Mouse (Mus musculus): Measurements from ENCODE around the gene Cdx2. TPM values are rescaled to one million over a fixed set of nuclear protein-coding genes. Genes with fewer than 3 reads are reported as not detected.
A peak's percentile ranks its signal among the peaks of the same experiment; 100 is the strongest.

The Cdx2 gene
- total RNA-seq (2021) = not detected
- long read RNA-seq, experiment 1 = 0 reads
- long read RNA-seq, experiment 2 = 0 reads

DNA sequence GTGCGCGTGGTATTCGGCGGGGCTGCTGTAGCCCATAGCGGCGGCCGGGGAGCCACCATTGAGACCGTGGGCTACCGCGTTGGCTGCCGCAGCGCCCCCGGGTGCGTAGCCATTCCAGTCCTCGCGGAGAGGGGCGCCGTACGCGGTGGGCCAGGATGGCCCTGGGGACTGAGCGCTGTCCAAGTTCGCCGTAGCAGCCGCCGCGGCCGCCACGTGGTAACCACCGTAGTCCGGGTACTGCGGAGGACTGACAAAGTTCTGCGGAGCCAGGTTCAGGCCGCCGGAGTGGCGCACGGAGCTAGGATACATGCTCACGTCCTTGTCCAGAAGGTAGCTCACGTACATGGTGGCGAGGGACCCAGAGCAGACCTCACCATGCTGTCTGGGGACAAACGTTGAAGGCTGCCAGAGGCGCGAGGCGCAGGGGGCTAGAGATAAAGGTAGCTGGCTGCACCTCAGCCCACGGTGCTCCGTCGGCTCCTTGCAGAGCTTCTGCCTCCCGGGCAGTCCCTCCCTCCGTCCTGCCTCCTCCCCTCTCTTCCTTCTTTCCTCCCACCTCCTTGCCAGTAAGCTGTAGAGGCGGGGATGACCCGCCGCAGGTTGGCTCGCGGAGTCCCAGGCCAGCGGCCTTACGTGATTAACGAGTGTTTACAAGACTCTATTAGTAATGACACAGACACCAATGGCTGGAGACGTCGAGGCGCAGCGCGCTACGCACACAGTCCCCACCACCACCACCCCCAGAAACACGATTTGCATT lies at the start of gene Cdx2:
TSS of gene Cdx2 (minus strand) at position 633 of the 760 bp plus-strand sequence.
- DNase-seq (ENCODE audit: low spot score in 2 of 2) = no peak

DNA sequence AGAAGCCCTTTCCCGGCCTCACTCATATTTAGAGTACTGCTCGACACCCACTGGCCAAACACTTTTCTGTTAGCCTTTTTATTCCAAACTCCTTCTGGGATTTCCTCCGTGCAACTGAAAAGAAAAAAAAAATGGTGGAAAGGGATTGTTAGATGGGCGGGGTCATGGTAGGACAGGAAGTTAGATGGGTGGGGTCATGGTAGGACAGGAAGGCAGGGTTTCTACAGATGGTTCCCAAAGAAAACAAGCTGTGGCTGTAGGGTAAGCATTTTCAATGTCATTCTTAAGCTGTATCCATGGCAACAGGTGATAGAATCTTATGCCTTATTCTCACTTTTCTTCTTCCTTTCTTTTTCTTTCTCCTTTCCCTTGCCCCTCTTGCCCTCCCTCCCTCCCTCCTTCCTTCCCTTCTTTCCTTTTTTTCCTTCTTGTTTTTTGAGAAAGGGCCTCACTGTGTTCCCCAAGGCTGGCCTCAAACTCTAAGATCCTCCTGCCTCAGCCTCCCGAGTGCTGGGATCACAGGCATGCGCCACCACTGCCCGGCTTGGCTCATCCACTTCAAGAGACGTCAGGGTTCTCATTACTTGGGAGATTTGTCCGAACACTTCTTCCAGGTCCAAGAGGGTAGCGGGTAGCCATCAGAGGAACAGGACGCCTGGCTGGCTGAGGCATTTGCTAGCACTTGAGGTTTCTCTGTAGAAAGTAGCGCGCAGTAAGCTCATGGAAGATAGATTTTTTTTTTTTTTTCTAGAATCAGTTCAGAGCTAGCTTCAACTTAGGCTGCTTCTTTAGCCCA lies 49.4 kb upstream of the Cdx2 start:
- DNase-seq (ENCODE audit: low spot score in 2 of 2) = no peak

DNA sequence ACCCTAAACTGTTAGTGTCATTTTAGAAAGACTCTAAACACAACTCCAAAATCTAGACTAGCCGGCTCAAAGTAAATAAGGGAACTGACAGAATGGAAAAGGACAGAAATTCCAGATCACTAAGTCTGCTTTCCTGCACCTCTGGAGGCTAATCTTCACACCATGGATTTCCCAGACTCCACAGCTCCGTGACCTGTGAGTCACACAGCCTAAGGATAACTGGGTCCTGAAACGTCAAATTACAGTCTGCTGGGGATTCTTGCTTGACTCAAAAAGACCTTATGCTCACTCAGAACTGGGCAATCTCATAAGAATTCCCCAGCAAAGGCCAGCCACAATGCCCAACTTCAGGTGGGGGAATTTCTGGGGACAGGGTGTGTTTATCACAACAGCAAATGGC lies 48.7 kb upstream of the Cdx2 start:
- no peak for DNase-seq (ENCODE audit: low spot score in 2 of 2)

DNA sequence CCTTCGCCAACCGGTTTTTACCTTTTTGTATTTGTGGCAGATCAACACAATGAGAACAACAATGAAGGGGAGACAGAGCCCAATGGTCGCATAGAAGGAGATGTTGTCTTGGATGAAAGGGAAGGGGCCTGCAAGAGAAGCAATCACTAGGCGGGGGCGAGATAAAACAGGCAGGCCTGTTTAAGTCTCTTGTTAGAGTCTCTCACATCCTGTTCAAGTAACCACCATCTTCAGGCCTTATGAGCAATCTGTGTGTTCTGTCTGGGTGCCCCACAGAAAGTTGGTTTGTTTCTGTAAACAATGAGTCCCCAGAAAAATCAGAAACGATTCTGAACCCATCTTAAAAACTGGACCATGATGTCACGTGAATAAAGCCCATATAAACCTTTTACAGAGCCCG lies 47.9 kb upstream of the Cdx2 start:
- no peak for DNase-seq (ENCODE audit: low spot score in 2 of 2)

DNA sequence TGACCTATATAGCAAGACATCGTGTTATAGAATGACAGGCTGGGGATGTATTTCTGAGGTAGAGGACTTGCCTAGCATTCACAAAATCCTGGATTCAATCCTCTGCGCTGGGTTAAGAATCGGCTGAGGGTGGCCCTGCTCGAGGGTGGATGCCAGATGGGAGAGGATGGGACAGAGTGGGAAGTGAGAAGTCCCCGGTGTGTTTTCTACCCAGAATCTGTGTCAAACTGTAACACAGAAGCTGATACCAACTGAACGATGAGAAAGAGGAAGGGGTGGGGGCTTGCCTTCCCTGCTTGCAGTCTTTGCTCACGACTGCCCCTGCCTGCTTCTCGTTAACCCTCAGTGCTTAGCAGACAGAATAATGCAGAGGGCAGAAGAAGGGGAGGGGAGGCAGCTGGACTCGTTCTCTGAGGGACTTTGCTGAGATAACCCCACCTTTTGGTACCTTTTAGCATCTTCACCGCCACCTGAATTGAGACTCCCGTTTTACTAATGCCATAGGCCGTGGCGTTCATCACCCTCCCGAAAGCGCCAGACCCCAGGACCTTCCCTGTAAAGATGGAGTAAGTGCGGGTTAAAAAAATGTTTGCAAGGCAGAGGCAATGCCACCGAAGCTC lies 47.2 kb upstream of the Cdx2 start:
- no peak for DNase-seq (ENCODE audit: low spot score in 2 of 2)

DNA sequence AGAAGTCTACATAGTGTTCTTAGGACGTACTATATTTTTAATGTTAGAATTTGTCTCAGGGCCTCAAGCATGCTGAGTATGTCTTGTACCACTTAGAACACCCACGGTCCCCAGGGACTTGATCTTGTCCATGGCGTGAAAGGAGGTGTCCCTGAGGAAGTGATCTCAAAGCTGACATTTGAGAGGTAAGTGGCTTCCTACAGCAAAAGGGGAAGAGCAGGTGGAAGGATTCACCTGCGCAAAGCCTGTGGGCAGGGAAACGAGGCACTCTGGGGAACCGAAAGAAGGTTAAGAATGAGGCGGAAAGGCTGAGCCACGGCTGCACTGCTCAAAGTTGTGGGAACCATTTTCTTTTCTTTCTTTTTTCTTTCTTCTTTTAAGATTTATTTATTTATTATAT lies 44.9 kb upstream of the Cdx2 start:
- DNase-seq (ENCODE audit: low spot score in 2 of 2) = no peak

DNA sequence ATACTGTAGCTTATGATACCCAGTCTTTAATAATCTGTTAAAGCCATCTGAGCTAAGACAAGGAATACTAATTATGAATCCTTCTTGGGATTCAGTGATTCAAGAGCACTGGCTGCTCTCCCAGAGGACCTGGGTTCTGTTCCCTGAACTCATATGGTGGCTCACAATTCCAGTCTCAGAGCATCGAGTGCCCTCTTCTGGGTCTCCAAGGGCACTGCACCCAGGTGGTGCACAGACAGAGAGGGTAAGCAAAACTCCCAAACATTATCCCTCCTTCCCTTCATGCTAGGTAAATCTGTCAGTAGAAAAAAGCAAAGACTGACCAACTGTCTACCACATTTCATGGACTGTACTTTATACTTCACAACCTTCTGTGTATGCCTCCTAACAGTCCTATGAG lies 38.9 kb upstream of the Cdx2 start:
- no peak for DNase-seq (ENCODE audit: low spot score in 2 of 2)

DNA sequence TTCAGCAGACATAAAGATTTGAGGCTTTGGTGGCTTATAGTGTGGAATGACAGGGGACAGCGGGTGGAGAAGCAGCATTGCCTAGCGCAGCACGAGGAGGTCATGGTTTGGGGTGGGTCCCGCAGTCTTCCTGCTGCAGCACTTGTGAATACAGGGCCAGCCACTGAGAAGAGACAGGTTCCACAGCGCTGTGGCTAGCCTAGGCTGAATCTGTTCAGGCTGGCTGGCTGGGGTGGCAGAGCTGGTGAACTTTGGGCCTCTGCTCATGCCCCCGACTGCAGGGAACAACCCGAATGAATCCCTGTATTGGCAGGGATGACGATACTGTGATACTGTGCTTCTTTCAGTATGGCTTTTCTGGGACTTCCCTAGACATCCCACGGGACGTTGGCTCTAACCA lies 36.8 kb upstream of the Cdx2 start:
- DNase-seq (ENCODE audit: low spot score in 2 of 2) = no peak

DNA sequence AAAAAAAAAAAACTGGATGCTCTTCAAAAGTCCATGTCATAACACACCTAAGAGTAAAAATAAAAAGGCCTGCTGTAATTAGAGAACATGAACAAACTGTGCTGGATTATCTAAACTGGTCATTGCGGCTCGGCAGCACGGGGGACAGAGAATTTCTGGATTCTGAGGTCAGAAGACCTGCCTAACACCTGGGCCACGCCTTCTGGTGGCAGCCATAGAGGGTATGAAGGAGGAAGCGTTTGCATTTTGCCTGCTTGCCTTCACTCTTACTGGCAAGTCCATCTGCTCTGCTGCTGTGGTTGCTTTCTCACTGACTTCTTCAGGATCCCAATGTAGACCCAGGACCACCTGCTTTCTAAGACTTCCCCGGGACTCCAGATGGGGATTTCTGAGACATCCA lies 35.8 kb upstream of the Cdx2 start:
- DNase-seq (ENCODE audit: low spot score in 2 of 2) = no peak

DNA sequence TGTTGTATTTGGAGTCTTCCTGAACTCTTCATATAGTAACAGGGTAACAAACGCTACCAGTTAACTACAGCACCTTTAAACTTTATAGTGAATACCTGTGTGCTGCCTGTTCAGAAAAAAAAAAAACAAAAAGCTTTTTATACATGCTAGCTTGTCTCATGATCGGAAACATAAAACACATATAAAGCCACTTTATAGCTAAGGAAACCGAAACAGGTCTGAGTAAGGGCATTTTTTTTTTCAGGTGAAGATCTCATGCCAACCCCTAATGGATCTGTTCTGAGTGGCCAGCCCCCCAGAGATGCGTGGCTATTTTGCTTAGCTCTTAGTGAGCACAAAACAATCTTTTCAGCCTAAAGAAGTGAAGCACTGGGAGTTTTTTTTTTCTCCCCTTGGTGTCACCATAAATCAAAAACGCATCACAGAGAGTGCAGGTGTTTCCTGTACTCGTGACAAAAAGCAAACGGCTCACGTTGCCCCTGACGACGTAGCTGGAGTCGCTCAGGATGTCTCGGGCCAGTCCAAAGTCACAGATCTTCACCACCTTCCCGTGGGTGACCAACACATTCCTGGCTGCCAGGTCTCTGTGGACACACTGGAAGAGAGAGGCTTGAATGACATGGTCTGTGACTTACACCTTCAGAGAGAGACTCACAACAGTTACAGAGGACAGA lies 33.8 kb upstream of the Cdx2 start:
- no peak for DNase-seq (ENCODE audit: low spot score in 2 of 2)

DNA sequence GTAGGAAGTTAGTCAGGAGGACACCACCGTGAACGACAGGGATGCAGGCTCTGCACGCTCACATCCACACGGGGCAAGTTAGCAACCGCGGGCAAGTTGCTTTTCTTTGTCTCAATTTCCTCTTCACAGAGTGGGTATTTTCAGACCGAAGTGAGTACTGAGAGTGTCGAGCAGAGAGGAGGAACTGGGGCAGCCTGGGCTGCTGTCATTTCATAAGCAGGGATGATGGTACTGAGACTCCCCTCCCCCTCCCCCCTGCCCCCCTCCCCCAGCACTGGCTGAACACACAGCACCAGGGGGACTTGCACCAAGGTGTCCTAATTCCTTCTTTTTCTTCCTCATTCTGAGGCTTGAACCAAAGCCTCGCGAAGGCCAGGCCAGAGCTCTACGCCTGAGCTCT lies 32.5 kb upstream of the Cdx2 start:
- no peak for DNase-seq (ENCODE audit: low spot score in 2 of 2)

DNA sequence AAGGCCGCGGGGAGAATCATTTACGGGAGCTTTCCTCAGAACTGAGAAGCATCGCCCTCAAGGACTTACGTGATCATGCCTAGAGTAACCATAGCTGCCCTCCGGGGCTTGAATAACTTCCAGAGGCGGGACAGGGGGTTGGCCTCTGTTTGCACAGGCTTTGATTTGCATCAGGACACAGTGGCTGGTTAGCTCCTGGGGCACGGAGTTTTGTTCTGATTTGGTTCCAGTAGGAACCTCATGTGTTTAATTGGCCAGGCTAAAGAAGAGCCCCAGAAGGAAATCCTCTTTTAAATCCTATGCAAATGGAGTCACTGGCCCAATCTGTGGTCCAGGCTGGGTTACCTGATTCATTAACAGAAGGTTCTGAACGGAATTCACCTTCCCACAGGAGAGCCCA lies 31.9 kb upstream of the Cdx2 start:
- no peak for DNase-seq (ENCODE audit: low spot score in 2 of 2)

DNA sequence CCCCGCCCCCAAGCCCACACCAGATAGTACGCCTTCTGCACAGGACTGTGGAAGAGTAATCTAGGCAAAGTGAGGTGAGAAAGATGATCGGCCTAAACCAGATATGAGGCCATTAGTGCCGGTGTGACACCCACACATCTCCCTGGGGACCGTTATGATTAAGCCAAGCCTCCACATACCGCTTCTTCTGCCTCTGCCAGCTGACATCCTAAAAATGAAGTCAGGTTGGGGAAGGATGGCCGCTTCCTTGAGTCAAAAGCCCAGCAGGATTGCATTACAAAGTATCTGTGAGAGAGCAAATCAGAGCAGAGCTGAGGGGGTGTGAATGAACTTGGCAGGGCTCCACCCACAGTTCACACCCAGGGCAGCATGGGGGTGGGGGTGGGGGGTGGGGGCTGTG lies 25.6 kb upstream of the Cdx2 start:
- no peak for DNase-seq (ENCODE audit: low spot score in 2 of 2)

DNA sequence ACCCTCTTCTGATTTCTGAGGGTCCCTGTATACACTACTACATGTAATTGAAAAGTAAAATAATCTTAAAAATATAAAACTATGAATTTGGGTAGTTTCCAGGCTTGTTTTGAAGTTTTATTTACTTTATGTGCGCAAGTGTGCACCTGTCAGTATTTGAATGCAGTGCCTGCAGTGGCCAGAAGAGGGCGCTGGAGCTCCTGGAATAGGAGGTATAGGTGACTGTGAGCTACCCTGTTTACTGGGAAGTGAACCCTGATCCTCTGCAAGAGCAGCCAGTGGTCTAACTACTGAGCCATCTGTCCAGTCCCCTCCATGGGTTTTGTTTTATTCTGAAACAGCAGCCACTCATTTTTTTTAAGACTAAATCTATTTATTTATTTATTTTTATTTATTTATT lies 24.5 kb upstream of the Cdx2 start:
- peak; percentile 12 to 50 for DNase-seq (ENCODE audit: low spot score in 2 of 2)

DNA sequence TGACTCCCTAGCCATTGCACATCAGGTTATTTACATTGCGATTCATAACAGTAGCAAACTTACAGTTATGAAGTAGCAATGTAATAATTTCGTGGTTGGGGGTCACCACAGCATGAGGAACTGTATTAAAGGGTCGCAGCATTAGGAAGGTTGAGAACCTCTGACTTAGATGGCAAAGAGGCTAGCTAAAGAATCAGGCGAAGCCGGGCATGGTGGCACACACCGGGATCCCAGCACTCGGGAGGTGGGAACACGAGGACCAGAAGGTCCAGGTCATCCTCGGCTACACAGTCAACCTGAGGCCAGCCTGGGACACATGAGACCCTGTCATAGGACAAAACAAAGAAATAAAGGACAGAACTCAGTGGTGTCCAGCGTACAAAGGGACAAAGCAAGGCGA lies 22.9 kb upstream of the Cdx2 start:
- DNase-seq (ENCODE audit: low spot score in 2 of 2) = no peak

DNA sequence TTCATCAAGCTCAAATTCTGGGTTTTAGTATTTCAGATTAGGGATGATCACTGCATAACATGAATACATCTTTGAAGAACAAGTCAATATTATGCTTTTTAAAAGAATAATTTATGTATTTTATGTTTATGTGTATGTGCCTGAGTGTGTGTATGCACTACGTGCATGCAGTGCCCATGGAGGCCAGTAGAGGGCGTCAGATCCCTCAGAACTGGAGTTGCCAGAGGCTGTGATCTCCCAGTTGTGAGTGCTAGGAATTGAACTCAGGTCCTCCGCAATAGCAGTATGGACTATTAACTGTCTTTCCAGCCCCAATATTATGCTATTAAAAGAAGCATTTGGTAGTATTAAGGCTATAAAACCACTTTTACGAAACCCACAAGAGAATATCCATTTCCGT lies 20.6 kb upstream of the Cdx2 start:
- DNase-seq (ENCODE audit: low spot score in 2 of 2) = no peak

DNA sequence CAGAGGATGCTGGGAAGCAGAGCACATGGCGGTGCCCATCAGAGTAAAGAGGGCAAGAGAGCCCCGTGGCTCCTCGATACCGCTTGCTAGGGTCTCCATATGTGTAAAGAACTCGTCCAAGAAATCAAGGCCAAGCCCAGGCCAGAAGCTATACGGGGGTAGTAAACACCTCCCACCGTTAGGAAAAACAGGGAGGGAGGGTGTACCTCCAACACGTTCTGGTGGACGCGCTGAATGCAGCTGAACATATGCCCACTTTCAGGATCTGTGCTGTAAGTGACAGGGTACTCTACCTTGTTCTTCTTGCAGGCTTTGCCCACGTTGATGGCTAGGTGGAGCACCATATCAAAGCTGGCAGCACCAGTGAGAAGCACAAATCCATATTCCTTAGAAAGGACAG lies 18.9 kb upstream of the Cdx2 start:
- no peak for DNase-seq (ENCODE audit: low spot score in 2 of 2)

DNA sequence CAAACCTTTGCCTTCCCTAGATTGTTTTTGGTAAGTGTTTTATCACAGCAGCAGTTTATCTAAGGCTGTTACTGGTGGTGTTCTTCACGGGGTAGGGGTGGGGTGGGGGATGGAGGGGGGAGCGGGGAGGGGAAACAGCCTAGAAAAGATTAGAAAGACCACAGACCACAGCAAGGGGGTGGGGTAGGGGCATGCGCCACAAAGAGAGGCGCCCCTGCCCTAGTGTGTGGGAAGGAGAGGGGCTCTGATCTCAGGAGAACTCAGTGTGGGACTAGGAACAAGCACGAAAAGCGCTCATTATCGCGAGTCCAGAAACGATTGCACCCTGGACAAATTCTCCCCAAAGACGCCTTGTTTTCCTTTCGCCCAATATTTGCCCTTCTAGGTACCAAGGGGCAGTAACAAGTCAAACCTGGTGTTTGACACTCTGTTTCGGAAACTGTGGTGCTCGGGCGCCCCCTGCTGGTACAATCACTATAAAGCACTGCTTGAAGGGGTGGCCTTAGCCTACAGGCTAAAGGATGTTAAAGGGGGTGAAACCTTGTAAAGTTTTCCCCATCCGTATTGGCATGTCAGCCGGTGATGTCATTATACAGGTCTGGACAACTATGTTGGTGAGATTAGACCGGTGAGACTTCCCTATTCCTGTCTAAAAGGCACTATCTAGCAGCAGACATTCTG lies 16.3 kb upstream of the Cdx2 start:
- DNase-seq (ENCODE audit: low spot score in 2 of 2) = peak; percentile 65 to 74

DNA sequence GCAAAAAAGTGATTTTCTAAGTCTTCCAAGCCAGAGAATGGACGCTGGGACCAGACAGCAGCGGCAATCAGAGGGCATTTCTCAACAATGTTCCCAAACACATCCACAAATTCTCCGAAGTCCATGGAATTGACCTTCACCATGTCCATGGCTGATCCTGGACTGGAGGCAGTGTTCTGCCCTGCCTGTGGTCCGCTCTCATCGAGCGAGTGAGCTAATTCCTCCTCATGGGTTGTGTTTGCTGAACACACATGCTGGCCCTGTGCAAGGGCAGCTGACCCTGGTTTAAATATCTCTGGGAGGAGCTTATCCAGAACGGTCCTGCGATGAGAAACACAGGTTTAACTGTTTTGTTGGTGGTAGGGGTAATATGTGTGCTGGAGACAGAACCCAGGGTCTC lies 15.1 kb upstream of the Cdx2 start, which contains the start of gene Urad:
TSS of gene Urad (minus strand) at position 258 of the 400 bp plus-strand sequence.
- DNase-seq (ENCODE audit: low spot score in 2 of 2) = no peak

DNA sequence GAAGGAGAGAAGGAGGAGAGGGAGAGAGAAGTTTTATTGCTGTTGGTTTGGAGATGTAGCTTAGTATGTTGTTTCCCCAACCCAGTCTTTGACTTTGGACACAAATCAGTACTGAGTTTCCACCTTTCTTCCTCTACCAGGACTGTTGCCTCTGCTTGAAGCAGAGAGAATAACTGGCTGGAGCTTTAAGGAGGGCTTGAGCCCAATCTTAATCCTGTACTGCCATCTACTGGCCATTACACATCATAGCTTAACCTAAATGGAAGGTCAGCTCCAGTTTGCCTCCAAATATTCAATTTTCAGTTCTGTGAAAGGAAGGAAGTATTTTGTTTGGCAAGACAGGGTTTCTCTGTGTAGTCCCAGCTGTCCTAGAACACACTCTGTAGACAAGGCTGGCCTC lies 12.6 kb upstream of the Cdx2 start:
- DNase-seq (ENCODE audit: low spot score in 2 of 2) = no peak

DNA sequence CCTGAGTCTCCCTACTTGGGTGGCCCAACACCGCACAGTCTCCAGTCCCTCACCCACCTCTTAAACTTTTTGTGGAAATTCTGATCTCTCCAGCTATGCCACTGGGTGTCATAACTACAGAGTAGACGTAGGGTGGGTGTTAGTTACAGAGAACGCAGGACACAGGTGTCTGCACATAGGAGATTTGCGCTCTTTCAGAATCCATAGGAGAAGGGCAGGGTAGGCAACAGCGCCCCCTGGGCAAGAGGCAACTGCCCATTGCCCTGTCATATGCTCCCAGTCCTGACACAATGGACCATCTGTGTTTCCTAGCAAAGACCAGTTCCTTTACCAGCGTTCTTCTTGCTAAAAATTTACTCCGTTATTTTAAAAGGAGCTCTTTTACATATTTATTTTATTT lies 10.9 kb upstream of the Cdx2 start:
- DNase-seq (ENCODE audit: low spot score in 2 of 2) = no peak

Data from adrenal gland, adult 18-20 months (tissue).